Comparison of ENCODE assay signal across 8 mouse cellular contexts in the genomic region with DNA sequence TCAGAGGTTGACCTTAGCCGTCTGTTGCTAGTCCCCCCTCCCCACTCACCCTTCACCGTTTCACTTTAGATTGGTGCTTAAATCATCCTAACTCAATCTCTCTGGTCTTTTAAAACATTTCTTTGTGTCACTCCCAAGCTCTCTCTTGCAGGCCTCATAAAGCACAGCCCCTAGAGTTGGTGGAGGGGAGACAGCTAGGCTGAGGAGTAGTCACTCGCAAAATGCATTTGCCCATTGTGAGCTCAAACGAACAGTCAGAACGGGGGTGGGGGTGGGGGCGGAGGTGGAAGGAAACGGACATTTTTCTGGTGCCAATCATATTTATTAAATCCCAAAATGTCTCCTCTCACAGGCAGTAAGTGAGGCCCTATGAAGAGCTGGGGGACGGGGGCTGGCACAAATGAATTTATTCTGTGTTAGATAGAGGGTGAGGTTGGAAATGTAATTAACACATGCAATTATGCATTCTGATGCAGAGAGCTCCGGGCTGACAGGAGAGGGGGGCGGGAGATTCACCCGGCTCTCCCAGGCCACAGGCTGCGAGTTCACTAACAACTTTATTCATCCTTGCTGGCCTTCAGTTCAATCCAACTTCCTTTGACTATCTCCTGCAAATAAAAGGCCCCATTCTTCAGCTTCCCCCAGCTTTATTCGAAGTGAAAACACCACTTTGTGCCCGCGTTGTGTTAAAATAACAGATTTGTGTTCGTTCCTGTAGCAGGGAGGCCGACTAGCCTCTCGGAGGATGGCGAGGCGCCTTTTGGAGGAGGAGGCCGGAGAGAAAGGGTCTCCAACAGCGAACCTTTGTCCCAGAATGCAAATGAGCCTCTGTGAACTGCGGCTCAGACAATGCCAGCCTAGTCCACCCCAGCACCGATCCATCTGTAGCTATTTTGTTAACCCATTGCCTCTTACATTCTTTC.
DNase-seq lines count a peak whose midpoint lies in the region; ATAC-seq and TF ChIP-seq lines count a peak whose summit lies in the region.

No protein-coding gene starts in this region.

- no peak for TF ChIP-seq EP300 in lung, postnatal 0 days (IDR thresholded peaks at IDR 0.05)

- WGBS in forebrain, embryonic 11.5 days, result 3% methylated on average over 24 of the region's 24 CpGs
- 7% methylated on average over 24 of the region's 24 CpGs for WGBS in neural tube, embryonic 14.5 days
- 48% methylated on average over 24 of the region's 24 CpGs for WGBS in lung, postnatal 0 days

- H3K27ac ChIP-seq in forebrain, embryonic 11.5 days (ENCODE audit: low read depth, low read length), result peak overlapping the region; percentile 82
- peak overlapping the region; percentile 0; the same call in 1 of the 2 replicates for H3K27ac ChIP-seq in neural tube, embryonic 14.5 days (ENCODE audit: low read depth, low read length)
- H3K27ac ChIP-seq in lung, postnatal 0 days (ENCODE audit: low read length), result no peak overlapping the region

- TF ChIP-seq CTCF in lung, postnatal 0 days (IDR thresholded peaks at IDR 0.05), result no peak

- H3K36me3 ChIP-seq in forebrain, embryonic 11.5 days (ENCODE audit: control insufficient read depth, insufficient read depth, low read length), result no peaks in the 10 kb centered on the region
- H3K36me3 ChIP-seq in neural tube, embryonic 14.5 days (ENCODE audit: control insufficient read depth, insufficient read depth, low read length), result no peaks in the 10 kb centered on the region
- H3K36me3 ChIP-seq in lung, postnatal 0 days (ENCODE audit: insufficient read depth, low read length), result no peaks in the 10 kb centered on the region

- H3K9ac ChIP-seq in forebrain, embryonic 11.5 days (ENCODE audit: low read length), result peak overlapping the region; percentile 20; the same call in 1 of the 2 replicates
- no peak overlapping the region for H3K9ac ChIP-seq in neural tube, embryonic 14.5 days (replicated peaks; ENCODE audit: low read depth, low read length)
- H3K9ac ChIP-seq in lung, postnatal 0 days (replicated peaks; ENCODE audit: low read depth), result no peak overlapping the region

- no peak overlapping the region; the same call in 1 of the 2 replicates for H3K4me3 ChIP-seq in forebrain, embryonic 11.5 days (ENCODE audit: low read depth, low read length)
- H3K4me3 ChIP-seq in neural tube, embryonic 14.5 days (ENCODE audit: low read depth, low read length), result no peak overlapping the region
- no peak overlapping the region for H3K4me3 ChIP-seq in lung, postnatal 0 days (ENCODE audit: low read depth, low read length)

- peak overlapping the region; percentile 42; the same call in 1 of the 2 replicates for H3K4me2 ChIP-seq in forebrain, embryonic 11.5 days (ENCODE audit: low read depth, low read length, severe bottlenecking)
- 0 out of 2 replicates have a peak overlapping the region, but pooled peaks have one; percentile 4 for H3K4me2 ChIP-seq in neural tube, embryonic 14.5 days (ENCODE audit: low read depth, low read length)
- no peak overlapping the region for H3K4me2 ChIP-seq in lung, postnatal 0 days (replicated peaks; ENCODE audit: low read depth, low read length)

- peaks cover 62% of the 10 kb centered on the region for H3K27me3 ChIP-seq in forebrain, embryonic 11.5 days (ENCODE audit: control insufficient read depth, insufficient read depth, low read length)
- H3K27me3 ChIP-seq in neural tube, embryonic 14.5 days (ENCODE audit: control insufficient read depth, insufficient read depth, low read length), result no peaks in the 10 kb centered on the region; the same call in 1 of the 2 replicates
- H3K27me3 ChIP-seq in lung, postnatal 0 days (replicated peaks; ENCODE audit: insufficient read depth, low read length), result no peaks in the 10 kb centered on the region

- H3K9me3 ChIP-seq in forebrain, embryonic 11.5 days (ENCODE audit: control insufficient read depth, low read length), result no peaks in the 10 kb centered on the region
- no peaks in the 10 kb centered on the region for H3K9me3 ChIP-seq in neural tube, embryonic 14.5 days (ENCODE audit: control insufficient read depth, low read length)
- no peaks in the 10 kb centered on the region for H3K9me3 ChIP-seq in lung, postnatal 0 days (ENCODE audit: low read length)

- H3K4me1 ChIP-seq in forebrain, embryonic 11.5 days (replicated peaks; ENCODE audit: control insufficient read depth, insufficient read depth, low read length), result peaks cover 21% of the 10 kb centered on the region
- peaks cover 7% of the 10 kb centered on the region; the same call in 1 of the 2 replicates for H3K4me1 ChIP-seq in neural tube, embryonic 14.5 days (ENCODE audit: control insufficient read depth, insufficient read depth, low read length)
- no peaks in the 10 kb centered on the region for H3K4me1 ChIP-seq in lung, postnatal 0 days (ENCODE audit: insufficient read depth, low read depth, low read length)

- peak; percentile 9 for DNase-seq in cerebellum, adult 11 months
- peak; percentile 89 for DNase-seq in forebrain, embryonic 11.5 days (ENCODE audit: low spot score)
- DNase-seq in layer of hippocampus, adult 9-11 months, result peak; percentile 69
- no peak for DNase-seq in lung, postnatal 0 days (ENCODE audit: low spot score)
- DNase-seq in spleen, postnatal 10 days (ENCODE audit: low spot score in 2 of 2), result no peak
- no peak for DNase-seq in lung, postnatal 10 days

- ATAC-seq in cerebellum, adult (ENCODE audit: insufficient number of reproducible peaks, low FRiP score, low TSS enrichment), result no peak
- peak; percentile 91 for ATAC-seq in forebrain, embryonic 11.5 days (replicated peaks; ENCODE audit: low FRiP score)
- peak; percentile 78 for ATAC-seq in neural tube, embryonic 14.5 days (ENCODE audit: low read depth)
- no peak for ATAC-seq in lung, postnatal 0 days

Comparison
In these comparisons a context has a peak if more than half of its experiments do, and no peak if none do; other contexts are left out.
1. DNase-seq: peak in cerebellum, adult 11 months (single experiment), forebrain, embryonic 11.5 days (single experiment) and layer of hippocampus, adult 9-11 months (single experiment); none in lung, postnatal 0 days (single experiment), spleen, postnatal 10 days (0 of 2) and lung, postnatal 10 days (single experiment).
2. ATAC-seq: peak in forebrain, embryonic 11.5 days (single experiment) and neural tube, embryonic 14.5 days (single experiment); none in cerebellum, adult (single experiment) and lung, postnatal 0 days (single experiment).